Mouse (Mus musculus) gastrocnemius, adult 18-20 months (tissue): ENCODE measurements around the gene Rnf212. TPM values are rescaled to one million over a fixed set of nuclear protein-coding genes. Genes with fewer than 3 reads are reported as not detected.

Experiments used
- total RNA-seq, 2 experiments: library from RNA; stranded (reverse); gene quantifications; 2 replicates each; pipeline ENCODE4 v1.2.3; 2021

Rnf212 gene
- total RNA-seq, 2 experiments from 2014 or later = not detected

Other genes with a start within 250 kb of the Rnf212 start
- under 1 TPM; 0.21 to 0.41 TPM for gene Cplx1, start 225.0 kb downstream of the Rnf212 start, total RNA-seq
- gene Gak, start 145.2 kb downstream of the Rnf212 start, total RNA-seq = 10 to 100 TPM; 10.9 to 11.9 TPM
- 10 to 100 TPM in 1 of 2 experiments, 1 to 10 TPM in 1; 7.6 to 10.7 TPM for gene Tmem175, start 145.2 kb downstream of the Rnf212 start, total RNA-seq
- 1 to 10 TPM; 8.2 to 10.0 TPM for gene Idua, start 114.7 kb downstream of the Rnf212 start, total RNA-seq
- gene Dgkq, start 105.3 kb downstream of the Rnf212 start, total RNA-seq = 1 to 10 TPM; 2.4 to 3.9 TPM
- under 1 TPM in 1 of 2 experiments, not detected in 1; 0.12 TPM for gene Slc26a1, start 99.4 kb downstream of the Rnf212 start, total RNA-seq
- gene Fgfrl1, start 82.6 kb downstream of the Rnf212 start, total RNA-seq = 10 to 100 TPM; 23.3 to 29.9 TPM
- not detected for gene Tmed11, start 20.4 kb upstream of the Rnf212 start, total RNA-seq
- gene Vmn2r8, start 33.9 kb upstream of the Rnf212 start, total RNA-seq = not detected
- not detected for gene Vmn2r9, start 77.6 kb upstream of the Rnf212 start, total RNA-seq
- not detected for gene Vmn2r10, start 231.5 kb upstream of the Rnf212 start, total RNA-seq